Mouse (Mus musculus) megakaryocyte, embryonic 14.5 days (primary cell): ENCODE measurements around the gene Synj2.

Experiments used
- FLI1 ChIP-seq: IDR thresholded peaks from 2 replicates; pipeline ENCODE4 v1.6.1; 2012; ENCODE audit warnings: low read length, inconsistent platforms, mixed read lengths
- GATA1 ChIP-seq: IDR thresholded peaks from 3 replicates; pipeline ENCODE4 v1.6.1; 2012; ENCODE audit warnings: mixed read lengths, low read length, inconsistent platforms, borderline replicate concordance

DNA sequence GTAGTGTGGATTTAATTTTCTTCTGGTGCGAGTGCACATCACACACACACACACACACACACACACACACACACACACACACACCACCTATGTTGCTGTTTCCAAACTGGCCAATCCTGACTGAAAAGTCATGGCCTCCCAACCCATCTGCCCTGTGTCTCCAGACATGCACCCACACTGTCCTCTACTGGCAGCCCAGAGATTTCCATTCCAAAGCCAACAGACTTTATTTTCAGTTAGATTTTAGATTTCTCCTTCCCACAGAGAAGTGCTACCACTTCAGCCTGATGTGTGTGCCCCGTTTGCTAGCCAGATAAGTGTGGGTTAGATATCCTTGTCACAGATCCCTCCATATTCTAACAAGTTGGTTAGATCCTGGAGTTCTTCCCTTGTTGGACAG lies 78.7 kb downstream of the Synj2 start:
- TF ChIP-seq GATA1 (no peak), FLI1 (no peak)
